Mouse (Mus musculus) adrenal gland, postnatal 10 days (tissue): ENCODE measurements around the gene Tph1. TPM values are rescaled to one million over a fixed set of nuclear protein-coding genes. Genes with fewer than 3 reads are reported as not detected.

Experiments used
- DNase-seq: peaks from one replicate; pipeline ENCODE4 v3.0.0; 2021; ENCODE audit warnings: mixed read lengths
- total RNA-seq, 2 experiments: library from RNA; stranded (reverse); gene quantifications; 2 replicates each; pipeline ENCODE4 v1.2.3; 2021

Gene Tph1
- total RNA-seq, 2 experiments from 2014 or later, result not detected

DNA sequence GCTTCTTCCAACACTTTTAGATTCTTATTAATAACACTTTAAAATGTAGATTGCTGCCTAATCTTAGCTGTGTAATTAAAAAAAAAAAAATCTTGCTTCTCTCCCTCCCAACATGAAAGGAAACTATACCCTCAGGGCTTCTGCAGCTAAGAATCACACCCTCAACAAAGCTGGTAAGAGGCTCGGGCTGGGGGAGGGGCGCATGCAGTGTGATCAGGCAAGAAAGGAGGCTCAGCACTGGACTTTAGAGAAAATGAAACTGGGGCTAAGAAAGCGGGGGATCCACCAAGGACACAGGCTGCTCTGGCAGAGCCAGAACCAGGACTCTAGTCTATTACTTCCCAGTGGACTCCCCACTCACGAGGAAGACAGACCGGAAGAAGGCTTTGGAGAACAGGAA is 71.2 kb downstream of the Tph1 start:
- DNase-seq, result no peak

DNA sequence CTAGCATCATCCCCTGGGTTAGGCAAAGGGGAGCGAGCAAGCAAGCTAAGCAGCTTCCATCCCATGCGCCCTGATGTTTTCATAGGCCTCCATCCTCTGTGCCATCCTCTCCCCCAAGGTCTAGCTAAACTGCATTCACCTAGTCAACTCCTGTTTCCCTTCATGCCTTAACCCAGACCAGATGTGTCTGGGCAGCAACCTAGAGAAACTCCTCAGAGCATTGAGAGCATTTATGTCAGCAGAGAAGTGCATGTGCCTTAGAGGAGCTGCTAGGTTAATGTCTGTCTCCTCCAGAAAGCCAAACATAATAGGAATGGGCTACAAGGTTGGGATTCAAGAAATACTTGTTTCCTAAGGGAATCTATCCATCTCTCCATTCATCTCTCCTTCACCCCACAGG is 75.3 kb downstream of the Tph1 start:
- DNase-seq, result no peak

Other genes with a start within 250 kb of the Tph1 start
- gene Sergef, start 32.7 kb downstream of the Tph1 start, total RNA-seq, result 10 to 100 TPM in 1 of 2 experiments, 1 to 10 TPM in 1; 9.7 to 14.4 TPM
- gene Saal1, start 38.1 kb upstream of the Tph1 start, total RNA-seq, result 10 to 100 TPM; 10.1 to 10.2 TPM
- gene Saa3, start 43.2 kb upstream of the Tph1 start, total RNA-seq, result 1 to 10 TPM in 1 of 2 experiments, not detected in 1; 1.2 TPM
- 10 to 100 TPM in 1 of 2 experiments, 1 to 10 TPM in 1; 3.2 to 10.9 TPM for gene Saa4, start 60.1 kb upstream of the Tph1 start, total RNA-seq
- gene Saa1, start 70.4 kb upstream of the Tph1 start, total RNA-seq, result under 1 TPM in 1 of 2 experiments, not detected in 1; 0.63 TPM
- not detected for gene Saa2, start 79.3 kb upstream of the Tph1 start, total RNA-seq
- 10 to 100 TPM; 21.7 to 21.9 TPM for gene Hps5, start 123.5 kb upstream of the Tph1 start, total RNA-seq
- gene Gtf2h1, start 123.6 kb upstream of the Tph1 start, total RNA-seq, result 10 to 100 TPM; 36.1 to 37.1 TPM
- gene Ldha, start 168.9 kb upstream of the Tph1 start, total RNA-seq, result 100 to 1,000 TPM; 693 to 863 TPM
- not detected for gene Ldhc, start 188.7 kb upstream of the Tph1 start, total RNA-seq
- 10 to 100 TPM; 68.6 to 69.5 TPM for gene Tsg101, start 247.4 kb upstream of the Tph1 start, total RNA-seq